Mouse (Mus musculus): ENCODE data around the gene Lingo2.
"Not testable (repeated sequence)": the region's sequence is repeated elsewhere in the genome, so short reads cannot be mapped to it uniquely, and the experiment has no call there.

The Lingo2 gene

GRCm38 (mm10) chr4:35845140-35845539 is 1106.4 kb downstream of the Lingo2 start:
- DNase-seq (ENCODE audit: low spot score), result no peak

- no peak for DNase-seq (ENCODE audit: low spot score)
Observed at GRCm38 (mm10) chr4:35844518-35844917, 1107.0 kb downstream of the Lingo2 start.

- no peak for DNase-seq (ENCODE audit: low spot score)
Observed at GRCm38 (mm10) chr4:35823322-35823870, 1128.2 kb downstream of the Lingo2 start.

- DNase-seq (ENCODE audit: low spot score), result no peak
Observed at GRCm38 (mm10) chr4:35820701-35821100, 1130.8 kb downstream of the Lingo2 start.

GRCm38 (mm10) chr4:35814698-35815097 is 1136.8 kb downstream of the Lingo2 start:
- DNase-seq (ENCODE audit: low spot score), result no peak

GRCm38 (mm10) chr4:35807497-35808210 is 1143.9 kb downstream of the Lingo2 start:
- DNase-seq (ENCODE audit: low spot score), result no peak

- DNase-seq (ENCODE audit: low spot score), result no peak
Observed at GRCm38 (mm10) chr4:35806881-35807464, 1144.6 kb downstream of the Lingo2 start.

GRCm38 (mm10) chr4:35784255-35784921 is 1167.2 kb downstream of the Lingo2 start:
- no peak for DNase-seq (ENCODE audit: low spot score)

GRCm38 (mm10) chr4:35770810-35771209 is 1180.7 kb downstream of the Lingo2 start:
- DNase-seq (ENCODE audit: low spot score), result no peak

GRCm38 (mm10) chr4:35766905-35767304 is 1184.6 kb downstream of the Lingo2 start:
- DNase-seq (ENCODE audit: low spot score), result no peak

- DNase-seq (ENCODE audit: low spot score), result no peak
Observed at GRCm38 (mm10) chr4:35761181-35761580, 1190.4 kb downstream of the Lingo2 start.

GRCm38 (mm10) chr4:35752121-35752860 is 1199.3 kb downstream of the Lingo2 start:
- DNase-seq (ENCODE audit: low spot score), result no peak

GRCm38 (mm10) chr4:35746693-35747092 is 1204.9 kb downstream of the Lingo2 start:
- DNase-seq (ENCODE audit: low spot score), result no peak

- DNase-seq (ENCODE audit: low spot score), result no peak
Observed at GRCm38 (mm10) chr4:35724774-35725173, 1226.8 kb downstream of the Lingo2 start.

GRCm38 (mm10) chr4:35704126-35704525 is 1247.4 kb downstream of the Lingo2 start:
- DNase-seq (ENCODE audit: low spot score), result no peak

GRCm38 (mm10) chr4:35702661-35703060 is 1248.9 kb downstream of the Lingo2 start:
- no peak for DNase-seq (ENCODE audit: low spot score)

- no peak for DNase-seq (ENCODE audit: low spot score)
Observed at GRCm38 (mm10) chr4:35695137-35695522, 1256.4 kb downstream of the Lingo2 start.

GRCm38 (mm10) chr4:35694360-35695136 is 1257.0 kb downstream of the Lingo2 start:
- no peak for DNase-seq (ENCODE audit: low spot score)

GRCm38 (mm10) chr4:35690521-35690920 is 1261.0 kb downstream of the Lingo2 start:
- no peak for DNase-seq (ENCODE audit: low spot score)

GRCm38 (mm10) chr4:35688498-35689240 is 1262.9 kb downstream of the Lingo2 start:
- DNase-seq (ENCODE audit: low spot score), result not testable (repeated sequence)
